Mouse (Mus musculus): ENCODE data around the gene Gm9044. TPM values are rescaled to one million over a fixed set of nuclear protein-coding genes. Genes with fewer than 3 reads are reported as not detected.

The Gm9044 gene
- polyA plus RNA-seq, 1 experiment from 2014 or later, result not detected

Other genes with a start within 250 kb of the Gm9044 start
- 21.9 and 28.7 TPM in 2 replicates for gene Mdm1, start 190.6 kb downstream of the Gm9044 start, polyA plus RNA-seq (2016; fragmentation: Nextera tagmentation; extraction: Ambion mirVana)
- 0.11 TPM in 1 of 2 replicates, not detected in the other for gene Il22, start 127.5 kb downstream of the Gm9044 start, polyA plus RNA-seq (2016; fragmentation: Nextera tagmentation; extraction: Ambion mirVana)
- gene Gm32717, start 91.6 kb downstream of the Gm9044 start, polyA plus RNA-seq (2016; fragmentation: Nextera tagmentation; extraction: Ambion mirVana), result not detected in 2 replicates
- gene Gm32802, start 73.7 kb downstream of the Gm9044 start, polyA plus RNA-seq (2016; fragmentation: Nextera tagmentation; extraction: Ambion mirVana), result not detected in 2 replicates
- gene Iltifb, start 37.4 kb downstream of the Gm9044 start, polyA plus RNA-seq (2016; fragmentation: Nextera tagmentation; extraction: Ambion mirVana), result not detected in 2 replicates
- gene Gm9040, start 5.4 kb downstream of the Gm9044 start, polyA plus RNA-seq (2016; fragmentation: Nextera tagmentation; extraction: Ambion mirVana), result not detected in 2 replicates
- gene Gm9045, start 5.4 kb upstream of the Gm9044 start, polyA plus RNA-seq (2016; fragmentation: Nextera tagmentation; extraction: Ambion mirVana), result 0.08 and 0.09 TPM in 2 replicates
- gene Gm9046, start 10.8 kb upstream of the Gm9044 start, polyA plus RNA-seq (2016; fragmentation: Nextera tagmentation; extraction: Ambion mirVana), result not detected in 2 replicates
- not detected in 2 replicates for gene Gm9048, start 16.3 kb upstream of the Gm9044 start, polyA plus RNA-seq (2016; fragmentation: Nextera tagmentation; extraction: Ambion mirVana)
- 0.08 and 0.09 TPM in 2 replicates for gene Gm9049, start 21.7 kb upstream of the Gm9044 start, polyA plus RNA-seq (2016; fragmentation: Nextera tagmentation; extraction: Ambion mirVana)
- not detected in 2 replicates for gene Ifng, start 108.6 kb upstream of the Gm9044 start, polyA plus RNA-seq (2016; fragmentation: Nextera tagmentation; extraction: Ambion mirVana)